Mouse (Mus musculus): Measurements from ENCODE around the gene Jph4. TPM values are rescaled to one million over a fixed set of nuclear protein-coding genes. Genes with fewer than 3 reads are reported as not detected.

Jph4 gene
- total RNA-seq, 2 experiments from 2014 or later = not detected

DNA sequence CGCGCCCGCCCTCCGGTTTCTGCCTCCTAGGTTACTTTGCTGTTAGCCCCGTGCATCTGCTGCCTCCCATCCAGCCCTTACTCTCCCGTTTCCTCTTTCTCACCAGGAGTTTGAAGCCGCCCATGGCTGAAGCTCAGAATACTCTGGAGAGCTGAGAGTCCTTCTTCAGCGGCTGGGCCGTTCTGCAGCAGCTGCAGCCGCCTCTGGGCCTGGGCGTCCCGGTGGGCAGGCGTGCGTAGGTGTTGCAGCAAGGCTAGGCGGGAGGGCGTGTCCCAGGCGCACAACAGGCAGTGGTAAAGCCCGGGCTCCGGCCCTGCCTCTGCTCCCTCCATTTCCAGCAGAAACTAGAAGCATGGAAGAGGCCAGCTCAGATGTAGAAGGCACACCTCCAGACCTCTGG lies 45.0 kb downstream of the Jph4 start:
- no peak for ATAC-seq (replicated peaks; ENCODE audit: poor library complexity, severe bottlenecking)

DNA sequence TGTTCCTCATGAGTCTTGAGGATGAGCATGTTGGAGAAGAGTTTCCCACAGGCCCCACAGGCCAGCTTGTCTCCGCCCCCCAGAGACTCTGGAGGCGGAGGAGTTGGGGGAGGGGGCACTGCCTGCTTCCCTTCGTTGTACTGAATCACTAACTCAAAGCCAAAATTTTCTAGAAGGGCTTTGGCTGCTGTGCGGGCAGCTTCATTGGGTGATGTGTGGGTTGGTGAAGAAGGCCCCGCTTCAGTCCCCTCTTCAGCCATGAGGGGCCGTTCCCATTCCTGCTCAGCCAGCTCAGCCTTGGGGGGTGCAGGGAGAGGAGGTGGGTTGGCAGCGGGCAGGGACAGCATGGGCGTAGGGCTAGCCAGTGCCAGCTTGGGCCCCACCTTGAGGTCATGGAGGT lies 50.7 kb downstream of the Jph4 start:
- no peak for ATAC-seq (replicated peaks; ENCODE audit: poor library complexity, severe bottlenecking)

DNA sequence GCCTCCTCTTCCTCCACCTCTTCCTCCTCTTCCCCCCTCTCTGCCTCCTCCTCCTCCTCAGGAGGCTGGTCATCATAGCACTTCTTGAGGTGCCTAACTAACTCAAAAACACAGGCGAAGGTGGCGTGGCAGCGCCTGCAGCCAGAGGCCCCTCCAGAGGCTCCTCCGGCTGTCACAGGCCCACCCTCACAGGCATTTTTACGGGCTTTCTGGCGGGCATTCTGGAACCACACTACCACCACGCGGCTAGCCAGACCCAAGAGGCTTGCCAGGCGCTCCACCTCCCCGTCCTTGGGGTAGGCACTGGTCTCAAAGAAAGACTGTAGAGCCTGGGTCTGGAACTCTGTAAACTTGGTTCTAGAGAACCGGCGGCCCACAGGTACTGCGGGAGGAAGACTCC lies 51.3 kb downstream of the Jph4 start:
- ATAC-seq (replicated peaks; ENCODE audit: poor library complexity, severe bottlenecking) = no peak

DNA sequence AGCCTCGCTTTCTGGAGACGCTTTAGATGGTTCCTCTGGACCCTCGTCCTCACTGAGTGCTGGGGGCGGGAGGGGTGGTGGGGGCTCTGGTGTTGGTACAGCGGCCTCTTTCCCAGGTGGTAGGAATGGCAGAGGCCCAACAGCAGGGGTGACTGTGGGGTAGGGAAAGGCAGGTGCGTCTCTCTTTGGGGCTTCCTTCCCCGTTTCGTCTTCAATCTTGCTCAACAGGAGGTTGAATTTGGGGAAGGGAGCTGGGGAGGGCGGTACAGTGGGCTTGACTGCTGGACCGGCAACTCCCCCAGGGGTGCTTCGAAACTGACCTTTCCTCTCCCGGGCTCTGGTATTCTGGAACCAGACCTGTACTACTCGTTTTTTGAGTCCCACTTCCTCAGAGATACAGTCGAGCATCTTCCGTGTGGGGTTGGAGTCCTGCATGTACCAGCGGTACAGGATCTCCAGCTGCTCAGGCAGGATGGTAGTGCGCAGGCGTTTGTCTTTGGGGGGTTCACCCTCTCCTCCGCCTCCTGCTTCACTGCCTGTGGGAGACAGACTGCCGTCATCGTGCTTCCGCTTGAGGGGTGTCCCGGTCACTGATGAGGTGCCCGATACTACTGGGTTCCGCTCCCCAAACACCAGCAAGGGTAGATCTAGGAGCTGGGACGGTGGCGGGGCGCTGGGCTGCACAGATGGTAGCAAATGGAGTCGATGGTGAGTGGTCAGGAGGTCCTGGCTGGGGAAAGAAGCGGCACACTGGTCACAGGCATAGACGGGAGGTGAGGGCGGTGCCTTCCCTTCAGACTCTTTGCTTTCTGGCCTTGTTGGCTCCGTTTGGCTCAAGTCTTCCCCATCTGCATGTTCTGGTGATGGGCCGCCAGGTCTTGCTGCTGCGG lies 52.0 kb downstream of the Jph4 start:
- no peak; the same call in 1 of the 2 replicates for ATAC-seq (replicated peaks; ENCODE audit: poor library complexity, severe bottlenecking)

DNA sequence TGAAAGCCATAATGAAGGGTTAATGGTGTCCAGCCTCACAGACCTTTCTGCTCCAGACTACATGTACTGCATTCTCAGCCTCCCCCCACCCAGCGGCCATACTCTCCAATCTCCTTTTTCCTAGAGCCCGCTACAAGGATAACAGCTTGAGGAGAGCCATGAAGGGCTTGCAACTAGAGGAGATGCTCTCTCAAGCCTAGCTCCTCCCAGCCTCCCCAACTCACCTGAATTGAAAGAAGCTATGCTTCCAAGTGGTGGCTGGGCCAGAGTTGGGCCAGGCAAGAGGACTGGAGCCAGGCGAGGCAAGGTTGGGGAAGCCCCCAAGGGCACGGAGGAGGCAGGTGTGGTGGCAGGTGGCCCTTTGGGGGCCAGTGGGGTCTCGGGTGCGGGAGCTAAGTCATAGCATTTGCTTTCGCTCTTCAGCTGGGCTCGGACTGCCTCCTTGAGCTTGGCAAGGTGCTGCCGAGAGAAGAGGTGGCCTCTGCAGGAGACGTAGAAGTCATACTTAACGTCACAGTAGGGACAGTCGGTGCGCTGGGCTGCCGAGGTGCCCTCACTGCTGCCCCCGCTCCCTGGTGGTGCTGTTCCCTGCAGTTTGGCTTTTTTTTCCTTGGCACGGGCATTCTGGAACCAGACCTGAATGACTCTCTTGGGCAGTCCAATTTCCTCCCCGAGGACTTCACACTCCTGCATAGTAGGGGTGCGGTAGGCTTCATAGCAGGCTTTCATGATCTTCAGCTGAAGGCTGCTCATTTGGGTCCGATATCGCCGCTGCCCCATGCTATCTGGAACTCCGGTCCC lies 53.0 kb downstream of the Jph4 start:
- no peak for ATAC-seq (replicated peaks; ENCODE audit: poor library complexity, severe bottlenecking)

DNA sequence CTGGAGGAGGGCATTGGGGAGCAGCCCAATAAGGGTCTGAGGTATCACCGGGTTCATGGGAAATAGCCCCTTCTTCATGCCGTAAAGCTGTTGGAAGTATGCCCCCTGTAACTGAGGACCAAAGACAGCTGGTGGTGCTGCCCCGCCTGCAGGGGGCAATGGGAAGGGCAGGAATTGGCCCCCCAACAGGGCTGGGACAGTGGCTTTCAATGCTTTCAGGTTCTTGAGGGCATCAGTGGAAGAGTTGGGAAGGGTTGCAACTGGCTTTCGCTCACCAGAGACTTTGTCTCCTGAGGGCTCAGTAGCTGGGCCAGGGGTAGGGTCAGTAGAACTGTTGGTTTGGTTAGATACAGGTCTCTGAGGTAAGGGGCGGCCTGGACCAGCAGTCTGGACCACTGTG lies 53.6 kb downstream of the Jph4 start:
- ATAC-seq (replicated peaks; ENCODE audit: poor library complexity, severe bottlenecking) = no peak

DNA sequence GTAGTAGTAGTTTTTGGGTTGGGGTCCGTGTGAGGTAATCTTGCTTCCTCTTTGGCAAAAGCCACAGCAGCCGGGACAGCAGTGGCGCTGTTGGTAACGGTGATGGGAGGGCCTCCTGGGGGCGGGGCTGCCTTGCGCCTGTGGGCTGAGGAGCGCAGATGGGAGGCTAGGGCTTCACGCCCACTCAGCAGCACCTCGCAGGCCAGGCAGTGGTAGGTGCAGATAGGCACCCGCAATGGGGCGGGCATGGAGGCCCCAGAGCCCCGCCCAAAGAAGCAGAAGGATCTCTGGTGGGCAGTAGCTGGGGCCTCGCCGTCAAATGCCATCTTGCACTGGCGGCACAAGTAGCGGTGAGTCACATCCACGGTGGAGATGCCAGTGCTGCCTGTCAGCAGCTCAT lies 54.1 kb downstream of the Jph4 start:
- ATAC-seq (replicated peaks; ENCODE audit: poor library complexity, severe bottlenecking) = peak; percentile 91

DNA sequence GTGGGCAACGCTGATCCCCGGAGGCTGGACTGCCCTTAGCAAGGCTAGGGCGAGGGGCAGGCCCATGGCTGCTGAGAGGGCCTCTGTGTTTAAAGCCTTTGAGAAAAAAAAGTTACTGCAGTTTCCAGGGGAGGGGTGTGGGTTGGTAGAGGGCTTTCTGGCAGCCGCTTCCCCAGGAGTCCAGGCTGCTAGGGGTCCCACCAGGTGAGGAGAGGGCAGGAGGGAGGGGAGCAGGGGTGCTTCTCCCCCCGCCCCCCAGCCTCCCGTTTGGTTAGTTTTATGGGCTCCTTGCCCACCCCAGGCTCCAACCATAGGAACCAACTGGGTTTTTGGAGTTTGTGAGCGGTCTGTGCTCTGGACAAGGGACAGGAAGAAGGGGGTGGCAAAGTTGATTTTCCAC lies 54.9 kb downstream of the Jph4 start:
- no peak for ATAC-seq (replicated peaks; ENCODE audit: poor library complexity, severe bottlenecking)

DNA sequence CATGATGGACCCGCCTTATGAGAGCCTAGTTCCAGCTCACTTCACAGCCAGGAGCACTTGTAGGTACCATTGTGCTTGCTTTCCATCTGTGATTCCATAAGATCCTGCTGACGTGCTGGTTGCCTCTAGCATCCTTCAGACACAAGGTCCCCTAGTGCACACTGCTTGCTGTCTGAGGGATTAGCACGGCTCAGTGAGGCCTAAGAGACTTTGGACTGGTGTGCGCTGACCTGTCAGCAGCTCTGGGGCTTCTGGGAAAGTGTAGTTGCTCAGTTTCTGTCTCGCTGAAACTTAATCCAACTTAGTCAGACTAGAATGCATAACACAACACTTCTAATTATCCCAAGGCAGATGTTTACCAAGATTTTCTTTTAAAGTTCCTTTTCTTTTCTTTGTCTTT lies 56.8 kb downstream of the Jph4 start:
- ATAC-seq (replicated peaks; ENCODE audit: poor library complexity, severe bottlenecking) = no peak

DNA sequence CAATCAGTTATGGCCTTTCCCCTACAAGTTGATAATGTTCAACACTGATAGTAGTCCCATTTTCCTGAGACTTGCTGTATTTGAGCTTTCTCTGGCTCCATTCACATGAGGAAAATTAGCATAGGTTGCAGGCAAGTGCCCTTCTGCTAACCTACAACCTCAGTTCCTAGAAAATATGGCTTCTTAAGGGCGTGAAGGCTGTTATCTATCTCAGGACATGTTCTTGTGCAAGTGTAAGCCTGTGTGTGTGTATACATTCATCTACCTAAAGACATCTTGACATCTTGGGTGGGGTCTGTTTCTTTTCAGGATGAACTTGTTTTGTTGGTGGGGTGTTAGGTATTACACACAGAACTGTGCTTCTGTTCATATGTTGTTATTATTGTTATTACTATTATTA lies 57.7 kb downstream of the Jph4 start:
- ATAC-seq (replicated peaks; ENCODE audit: poor library complexity, severe bottlenecking) = no peak

Other genes starting within 250 kb of the Jph4 start
- gene Homez, start 246.0 kb downstream of the Jph4 start, total RNA-seq (2014; fragmentation: Nextera tagmentation) = 14.3 and 19.1 TPM in 2 replicates
- 8.4 and 8.7 TPM in 2 replicates for gene Homez, start 246.0 kb downstream of the Jph4 start, total RNA-seq (2017)
- gene Ppp1r3e, start 239.4 kb downstream of the Jph4 start, total RNA-seq (2014; fragmentation: Nextera tagmentation) = 12.2 and 21.1 TPM in 2 replicates
- 2.5 and 2.9 TPM in 2 replicates for gene Ppp1r3e, start 239.4 kb downstream of the Jph4 start, total RNA-seq (2017)
- gene Bcl2l2, start 233.6 kb downstream of the Jph4 start, total RNA-seq (2014; fragmentation: Nextera tagmentation) = 9.4 and 13.5 TPM in 2 replicates
- gene Bcl2l2, start 233.6 kb downstream of the Jph4 start, total RNA-seq (2017) = 9.9 and 10.9 TPM in 2 replicates
- gene Gm20521, start 233.5 kb downstream of the Jph4 start, total RNA-seq (2014; fragmentation: Nextera tagmentation) = not detected in 2 replicates
- gene Gm20521, start 233.5 kb downstream of the Jph4 start, total RNA-seq (2017) = not detected in 2 replicates
- 181 and 215 TPM in 2 replicates for gene Pabpn1, start 224.4 kb downstream of the Jph4 start, total RNA-seq (2014; fragmentation: Nextera tagmentation)
- 286 and 319 TPM in 2 replicates for gene Pabpn1, start 224.4 kb downstream of the Jph4 start, total RNA-seq (2017)
- gene Slc22a17, start 203.8 kb downstream of the Jph4 start, total RNA-seq (2014; fragmentation: Nextera tagmentation) = 1.4 and 2.8 TPM in 2 replicates
- gene Slc22a17, start 203.8 kb downstream of the Jph4 start, total RNA-seq (2017) = 0.52 and 0.77 TPM in 2 replicates
- not detected in 2 replicates for gene Efs, start 190.8 kb downstream of the Jph4 start, total RNA-seq (2014; fragmentation: Nextera tagmentation)
- not detected in 2 replicates for gene Efs, start 190.8 kb downstream of the Jph4 start, total RNA-seq (2017)
- not detected in 2 replicates for gene Il25, start 184.2 kb downstream of the Jph4 start, total RNA-seq (2014; fragmentation: Nextera tagmentation)
- gene Il25, start 184.2 kb downstream of the Jph4 start, total RNA-seq (2017) = not detected in 2 replicates
- gene Cmtm5, start 180.7 kb downstream of the Jph4 start, total RNA-seq (2014; fragmentation: Nextera tagmentation) = not detected in 2 replicates
- gene Cmtm5, start 180.7 kb downstream of the Jph4 start, total RNA-seq (2017) = not detected in 2 replicates
- not detected in 2 replicates for gene Myh6, start 150.0 kb downstream of the Jph4 start, total RNA-seq (2014; fragmentation: Nextera tagmentation)
- not detected in 2 replicates for gene Myh6, start 150.0 kb downstream of the Jph4 start, total RNA-seq (2017)
- not detected in 2 replicates for gene Gm17428, start 140.0 kb downstream of the Jph4 start, total RNA-seq (2014; fragmentation: Nextera tagmentation)
- gene Gm17428, start 140.0 kb downstream of the Jph4 start, total RNA-seq (2017) = not detected in 2 replicates
- not detected in 2 replicates for gene Myh7, start 122.3 kb downstream of the Jph4 start, total RNA-seq (2014; fragmentation: Nextera tagmentation)
- gene Myh7, start 122.3 kb downstream of the Jph4 start, total RNA-seq (2017) = not detected in 2 replicates
- 50.2 and 65.5 TPM in 2 replicates for gene Ngdn, start 101.5 kb downstream of the Jph4 start, total RNA-seq (2014; fragmentation: Nextera tagmentation)
- gene Ngdn, start 101.5 kb downstream of the Jph4 start, total RNA-seq (2017) = 62.7 and 75.3 TPM in 2 replicates
- 3.0 and 5.2 TPM in 2 replicates for gene Zfhx2, start 24.6 kb downstream of the Jph4 start, total RNA-seq (2014; fragmentation: Nextera tagmentation)
- gene Zfhx2, start 24.6 kb downstream of the Jph4 start, total RNA-seq (2017) = 0.26 and 0.82 TPM in 2 replicates
- 11.9 and 16.2 TPM in 2 replicates for gene Thtpa, start 22.2 kb downstream of the Jph4 start, total RNA-seq (2014; fragmentation: Nextera tagmentation)
- gene Thtpa, start 22.2 kb downstream of the Jph4 start, total RNA-seq (2017) = 10.0 and 13.0 TPM in 2 replicates
- 56.6 and 87.9 TPM in 2 replicates for gene Ap1g2, start 10.3 kb downstream of the Jph4 start, total RNA-seq (2014; fragmentation: Nextera tagmentation)
- gene Ap1g2, start 10.3 kb downstream of the Jph4 start, total RNA-seq (2017) = 12.4 and 15.1 TPM in 2 replicates
- not detected in 2 replicates for gene Dhrs2, start 105.1 kb upstream of the Jph4 start, total RNA-seq (2014; fragmentation: Nextera tagmentation)
- not detected in 2 replicates for gene Dhrs2, start 105.1 kb upstream of the Jph4 start, total RNA-seq (2017)